Mouse (Mus musculus) E14TG2a.4 (cell line): ENCODE measurements around the gene Kdm1a.

Source experiments
- CTCF ChIP-seq: conservative IDR thresholded peaks from 2 replicates; pipeline ENCODE4 v1.5.1; 2014; ENCODE audit warnings: low read length
- NANOG ChIP-seq: IDR thresholded peaks from 2 replicates; pipeline ENCODE4 v1.6.1; 2014; ENCODE audit warnings: borderline replicate concordance, low read length, mixed read lengths
- POU5F1 ChIP-seq: IDR thresholded peaks from 2 replicates; pipeline ENCODE4 v1.6.1; 2014; ENCODE audit warnings: low read length, borderline replicate concordance

DNA sequence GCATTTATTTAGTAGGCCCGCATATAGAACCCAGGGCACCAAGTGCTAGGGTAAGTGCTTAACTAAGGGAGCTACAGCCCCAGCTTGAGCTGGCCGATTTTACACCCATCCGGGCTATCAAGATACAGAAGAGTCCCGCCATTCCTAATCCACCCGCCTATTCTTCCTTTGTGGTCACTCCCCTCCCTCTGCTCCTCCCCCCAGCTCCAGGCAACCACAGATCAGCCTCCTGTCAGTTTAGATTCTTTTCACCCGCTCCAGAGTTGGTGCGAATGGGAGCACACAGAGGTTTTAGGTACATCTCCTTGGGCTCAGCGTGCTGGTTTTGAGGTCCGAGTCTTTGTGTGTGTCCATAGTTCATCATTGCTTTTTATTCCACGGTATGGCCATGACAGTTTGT, 36.4 kb upstream of the Kdm1a start:
- TF ChIP-seq CTCF (no peak), POU5F1 (no peak), NANOG (0 out of 2 replicates have a peak, but pooled peaks have one; percentile 4)
